Mouse (Mus musculus) kidney, adult 18-20 months (tissue): ENCODE results near the gene Omt2b.
"Not testable (repeated sequence)": the region's sequence is repeated elsewhere in the genome, so short reads cannot be mapped to it uniquely, and the experiment has no call there.

Source experiments
- DNase-seq: peaks from one replicate; pipeline ENCODE4 v3.0.0; 2021

The Omt2b gene

GRCm38 (mm10) chr9:78327289-78327688, at the start of gene Omt2b:
TSS of gene Omt2b (plus strand) at chr9:78327589.
- not testable (repeated sequence) for DNase-seq

GRCm38 (mm10) chr9:78282002-78282711, 45.2 kb upstream of the Omt2b start:
- DNase-seq = peak; percentile 59

- not testable (repeated sequence) for DNase-seq
Observed at GRCm38 (mm10) chr9:78289063-78289462, 38.3 kb upstream of the Omt2b start.

GRCm38 (mm10) chr9:78289723-78290122, 37.7 kb upstream of the Omt2b start, which contains the start of gene Gm10639:
TSS of gene Gm10639 (plus strand) at chr9:78289923.
- not testable (repeated sequence) for DNase-seq

- not testable (repeated sequence) for DNase-seq
Observed at GRCm38 (mm10) chr9:78292462-78292861, 34.9 kb upstream of the Omt2b start.

GRCm38 (mm10) chr9:78293683-78294082, 33.7 kb upstream of the Omt2b start:
- peak; percentile 11 for DNase-seq

GRCm38 (mm10) chr9:78294781-78295180, 32.6 kb upstream of the Omt2b start:
- DNase-seq = peak; percentile 8

- peak; percentile 60 for DNase-seq
Observed at GRCm38 (mm10) chr9:78296089-78296488, 31.3 kb upstream of the Omt2b start.

- DNase-seq = no peak
Observed at GRCm38 (mm10) chr9:78298232-78298631, 29.2 kb upstream of the Omt2b start.

- not testable (repeated sequence) for DNase-seq
Observed at GRCm38 (mm10) chr9:78299143-78299542, 28.2 kb upstream of the Omt2b start.

GRCm38 (mm10) chr9:78308122-78308521, 19.3 kb upstream of the Omt2b start:
- DNase-seq = not testable (repeated sequence)

- no peak for DNase-seq
Observed at GRCm38 (mm10) chr9:78314696-78315095, 12.7 kb upstream of the Omt2b start, which contains the start of gene Omt2a. TSS of gene Omt2a (minus strand) at chr9:78314796.

- no peak for DNase-seq
Observed at GRCm38 (mm10) chr9:78319499-78319898, 7.9 kb upstream of the Omt2b start.

- DNase-seq = not testable (repeated sequence)
Observed at GRCm38 (mm10) chr9:78337050-78337449, 9.7 kb downstream of the Omt2b start.

- DNase-seq = peak; percentile 52
Observed at GRCm38 (mm10) chr9:78340324-78340723, 12.9 kb downstream of the Omt2b start.

GRCm38 (mm10) chr9:78342494-78342893, 15.1 kb downstream of the Omt2b start:
- not testable (repeated sequence) for DNase-seq

- not testable (repeated sequence) for DNase-seq
Observed at GRCm38 (mm10) chr9:78343055-78343454, 15.7 kb downstream of the Omt2b start.

- DNase-seq = not testable (repeated sequence)
Observed at GRCm38 (mm10) chr9:78345235-78345634, 17.8 kb downstream of the Omt2b start.

- DNase-seq = peak; percentile 37
Observed at GRCm38 (mm10) chr9:78347004-78347403, 19.6 kb downstream of the Omt2b start.

GRCm38 (mm10) chr9:78348206-78349004, 21.0 kb downstream of the Omt2b start:
- peak; percentile 79 for DNase-seq

- DNase-seq = peak; percentile 47
Observed at GRCm38 (mm10) chr9:78349141-78349540, 21.8 kb downstream of the Omt2b start.

GRCm38 (mm10) chr9:78350007-78350406, 22.6 kb downstream of the Omt2b start:
- DNase-seq = not testable (repeated sequence)

- DNase-seq = no peak
Observed at GRCm38 (mm10) chr9:78351504-78352220, 24.3 kb downstream of the Omt2b start.
